Mouse (Mus musculus): ENCODE measurements around the gene Stag1.

Stag1 gene

DNA sequence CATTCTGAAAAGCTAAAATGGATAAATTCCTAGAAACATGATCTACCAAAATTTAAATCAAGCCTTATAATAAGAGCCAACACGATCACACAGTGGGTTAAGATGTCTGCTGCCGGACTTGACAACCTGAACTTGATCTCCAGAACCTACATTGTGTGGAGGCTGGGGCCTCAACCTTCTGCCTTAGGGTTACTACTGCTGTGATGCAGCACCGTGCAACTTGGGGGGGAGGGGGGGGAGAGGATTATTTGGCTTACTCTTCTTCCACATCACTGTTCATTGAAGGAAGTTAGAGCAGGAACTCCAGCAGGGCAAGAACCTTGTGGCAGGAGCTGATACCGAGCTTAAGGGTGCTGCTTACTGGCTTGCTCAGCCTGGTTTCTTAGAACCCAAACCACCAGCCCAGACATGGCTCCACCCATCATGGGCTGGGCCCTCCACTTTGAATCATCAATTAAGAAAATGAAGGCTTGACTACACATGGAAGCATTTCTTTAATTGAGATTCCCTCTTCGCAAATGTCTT is 365.4 kb downstream of the Stag1 start:
- peak; percentile 70 for DNase-seq (ENCODE audit: low read depth)

DNA sequence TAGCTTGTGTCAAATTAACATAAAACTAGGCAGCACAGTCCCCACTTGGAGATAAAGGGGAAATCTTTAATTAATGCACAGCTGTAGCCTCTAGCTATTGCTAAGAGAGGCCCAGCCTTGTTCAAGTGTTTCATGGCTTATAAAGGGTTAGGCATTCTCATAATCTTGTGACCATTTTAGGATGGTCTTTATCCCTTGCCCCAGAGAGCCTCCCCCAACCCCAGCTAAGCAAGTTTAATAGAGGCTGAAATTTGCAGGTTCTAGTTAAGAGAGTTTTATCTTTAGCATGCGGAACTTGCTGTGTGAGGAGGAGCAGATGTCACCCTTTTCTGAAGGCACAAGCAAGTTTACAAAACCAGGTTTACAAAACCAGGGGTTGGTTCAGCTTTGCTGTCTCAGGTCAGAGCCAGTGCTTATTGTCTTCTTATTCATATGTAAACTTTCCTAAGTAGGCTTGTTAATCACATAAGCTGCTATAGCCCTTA is 365.9 kb downstream of the Stag1 start:
- DNase-seq (ENCODE audit: low read depth) = no peak

DNA sequence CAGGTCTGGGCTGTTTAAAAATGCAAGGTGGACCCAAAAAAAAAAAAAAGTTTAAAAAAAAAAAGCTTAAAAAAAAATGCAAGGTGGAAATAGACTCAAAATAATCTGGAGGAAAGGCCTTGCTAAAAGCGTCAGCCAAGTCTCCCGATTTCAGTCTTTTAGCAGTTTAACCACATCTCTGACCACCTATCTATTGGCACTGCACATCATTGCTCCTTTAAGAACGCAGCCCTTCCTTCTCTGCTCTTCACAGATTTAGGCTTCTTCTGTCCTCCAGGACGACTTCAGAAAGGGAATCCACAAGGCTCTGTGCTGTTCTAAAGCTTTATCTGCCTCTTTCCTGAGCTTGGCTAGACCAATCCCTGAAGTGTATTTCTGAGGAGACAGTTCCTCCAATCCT is 366.5 kb downstream of the Stag1 start:
- DNase-seq (ENCODE audit: low read depth) = no peak

DNA sequence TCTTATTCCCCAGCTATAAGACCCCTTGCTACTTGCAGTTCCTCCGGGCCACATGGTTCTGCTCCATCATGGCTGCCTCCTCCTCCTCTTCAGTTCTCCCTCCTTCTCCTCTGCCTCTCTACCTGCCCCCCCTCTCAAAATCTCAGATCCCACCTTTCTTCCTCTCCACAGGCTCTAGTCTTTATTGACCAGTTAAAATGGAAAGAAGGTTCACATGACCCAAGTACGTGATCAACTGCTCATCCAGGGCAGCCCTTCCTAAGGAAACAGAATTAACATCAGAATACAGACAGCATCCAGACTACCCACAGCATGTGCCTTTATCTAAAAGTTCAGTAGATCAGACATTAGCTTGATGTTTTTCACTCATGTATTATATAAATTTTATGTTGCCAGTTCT is 371.9 kb downstream of the Stag1 start:
- DNase-seq (ENCODE audit: low read depth) = no peak

DNA sequence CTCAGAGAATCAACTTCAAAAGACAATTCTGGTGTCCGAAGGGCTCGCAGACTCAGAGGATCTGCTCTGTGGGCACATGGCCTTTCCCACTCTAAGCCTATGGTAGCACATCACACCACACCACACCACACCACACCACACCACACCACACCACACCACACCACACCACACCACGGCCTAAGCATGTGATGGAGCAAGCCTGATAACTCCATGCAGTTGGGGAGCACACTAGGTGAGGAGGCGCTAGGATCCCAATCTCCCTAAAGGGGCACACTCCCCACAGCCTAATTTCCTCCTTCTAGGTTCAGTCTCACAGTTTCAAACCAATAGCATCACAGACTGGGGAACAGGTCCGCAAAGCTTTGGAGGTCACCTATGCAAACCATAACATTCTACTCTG is 381.1 kb downstream of the Stag1 start:
- no peak for DNase-seq (ENCODE audit: low read depth)

DNA sequence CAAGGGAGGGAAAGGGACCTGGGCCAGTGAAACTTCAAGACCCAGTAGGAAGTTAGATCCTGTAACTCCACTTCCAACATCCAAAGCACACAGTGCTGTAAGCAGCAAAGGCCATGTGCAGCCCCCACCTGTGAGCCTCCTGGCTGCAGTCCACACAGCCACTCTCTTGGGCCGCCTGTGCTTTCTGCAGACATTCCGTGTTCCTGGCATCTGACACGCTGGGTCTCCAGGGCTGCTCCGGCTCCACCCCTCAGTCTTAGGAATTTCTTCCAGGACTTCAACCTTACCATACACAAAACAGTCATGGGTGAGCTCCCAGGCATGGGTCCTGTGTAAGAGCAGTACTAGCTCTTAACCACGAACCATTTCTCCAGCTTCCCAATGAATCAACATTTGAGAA is 381.7 kb downstream of the Stag1 start:
- DNase-seq (ENCODE audit: low read depth) = no peak

DNA sequence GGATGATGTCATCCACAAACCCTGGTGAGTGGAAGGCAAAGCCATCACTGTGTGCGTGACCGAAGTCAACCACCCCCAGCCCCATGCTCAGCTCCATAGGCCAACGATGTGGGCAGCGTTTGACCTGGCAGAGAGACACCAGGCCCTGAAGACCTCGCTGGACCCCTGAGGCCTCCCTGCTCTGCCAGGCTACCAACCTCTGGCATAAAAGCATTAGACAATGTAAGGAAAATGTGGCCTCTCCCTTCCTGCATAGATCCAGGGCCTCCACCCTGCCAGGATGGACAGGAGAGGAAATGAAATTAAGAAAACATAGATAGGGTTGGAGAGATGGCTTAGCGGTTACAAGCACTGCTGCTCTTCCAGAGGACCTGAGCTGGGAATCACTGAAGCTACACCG is 385.2 kb downstream of the Stag1 start:
- DNase-seq (ENCODE audit: low read depth) = no peak

DNA sequence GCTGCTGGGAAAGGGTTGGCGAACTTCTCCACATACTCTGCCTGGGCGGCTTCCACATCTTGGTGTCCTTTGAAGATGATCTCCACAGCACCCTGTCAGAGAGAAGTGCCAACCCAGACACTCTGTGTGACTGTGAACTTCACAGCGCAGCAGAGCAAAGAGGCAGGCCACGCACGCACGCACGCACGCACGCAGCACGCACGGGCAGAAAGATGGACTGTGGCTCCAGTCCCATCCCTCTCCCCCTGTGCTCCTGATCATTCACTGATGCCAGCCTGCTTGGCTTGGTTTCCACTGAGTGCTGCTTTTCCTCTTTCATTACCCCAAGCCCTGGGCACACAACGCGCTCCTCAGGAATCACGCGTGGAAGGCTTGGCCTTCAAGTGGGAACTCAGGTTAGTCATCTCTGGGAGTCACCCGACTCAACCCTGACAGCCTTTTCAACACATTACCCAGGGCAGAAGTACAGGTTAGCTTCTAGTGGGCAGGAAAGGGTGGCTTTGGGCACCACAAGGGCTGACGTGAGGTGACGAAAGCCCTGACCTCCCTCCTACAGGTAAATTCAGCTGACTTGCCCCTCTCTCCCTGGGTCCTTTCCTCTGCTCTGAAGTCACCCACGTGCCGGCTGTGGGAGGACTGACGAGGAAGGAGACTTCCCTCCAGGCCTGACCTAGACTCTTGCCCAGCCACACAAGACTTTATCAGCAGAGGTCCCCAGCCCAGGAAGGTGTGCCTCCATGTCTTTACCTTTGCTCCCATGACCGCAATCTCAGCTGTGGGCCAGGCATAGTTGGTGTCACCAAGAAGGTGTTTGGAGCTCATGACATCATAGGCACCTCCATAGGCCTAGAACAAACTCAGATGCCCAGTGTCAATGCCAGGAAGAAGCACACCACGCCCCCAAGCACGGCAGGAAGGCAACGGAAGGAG is 387.0 kb downstream of the Stag1 start:
- DNase-seq (ENCODE audit: low read depth) = no peak

DNA sequence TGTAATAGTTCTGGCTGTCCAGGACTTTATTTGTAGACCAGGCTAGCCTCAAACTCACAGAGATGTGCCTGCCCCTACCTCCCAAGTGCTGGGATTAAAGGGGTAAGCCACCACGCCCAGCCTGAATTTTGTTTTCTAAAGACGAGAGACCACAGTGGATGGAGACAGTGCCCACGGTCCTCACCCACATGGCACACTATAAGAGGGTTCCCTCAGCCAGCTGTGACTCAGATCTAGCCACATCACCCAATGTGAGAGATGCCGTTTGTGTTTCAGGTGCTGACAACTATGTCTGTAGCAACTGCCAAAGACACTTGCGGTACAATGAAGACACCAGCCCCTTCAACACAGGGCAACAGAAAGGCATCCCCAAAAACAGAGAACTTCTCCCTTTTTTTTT is 389.4 kb downstream of the Stag1 start:
- no peak for DNase-seq (ENCODE audit: low read depth)

DNA sequence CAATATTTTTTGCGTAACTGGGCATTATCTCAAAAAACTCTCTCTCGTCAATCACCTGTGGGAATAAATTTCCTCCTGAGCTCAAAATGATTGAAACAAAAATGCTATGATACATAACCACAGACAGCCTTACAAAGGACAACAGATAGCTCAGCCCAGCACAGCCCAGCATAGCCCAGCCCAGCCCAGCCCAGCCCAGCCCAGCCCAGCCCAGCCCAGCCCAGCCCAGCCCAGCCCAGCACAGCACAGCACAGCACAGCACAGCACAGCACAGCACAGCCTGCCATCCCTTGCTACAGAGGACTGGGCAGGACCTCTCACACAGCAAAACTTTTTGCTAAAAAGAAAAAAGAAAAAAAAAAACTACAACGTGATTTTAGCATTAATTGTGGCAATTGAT is 390.3 kb downstream of the Stag1 start:
- DNase-seq (ENCODE audit: low read depth) = no peak

DNA sequence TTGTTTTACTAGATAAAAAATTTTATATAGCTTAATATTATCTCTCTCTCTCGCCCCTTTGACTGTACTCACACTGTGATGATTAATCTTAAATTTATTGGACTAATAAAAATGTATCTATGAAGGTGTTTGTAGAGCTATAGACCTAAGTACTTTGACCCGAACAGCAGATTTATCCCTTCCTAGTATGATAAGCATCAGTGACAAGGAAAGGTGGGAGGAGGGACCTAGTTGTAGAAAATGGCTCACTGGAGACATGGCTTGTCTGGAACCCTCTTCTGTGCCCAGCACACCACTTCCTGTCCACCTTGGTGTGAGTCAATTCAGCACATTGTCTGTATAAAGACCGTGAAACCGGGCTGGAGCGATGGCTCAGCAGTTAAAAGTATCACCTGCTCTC is 393.0 kb downstream of the Stag1 start:
- no peak for DNase-seq (ENCODE audit: low read depth)

DNA sequence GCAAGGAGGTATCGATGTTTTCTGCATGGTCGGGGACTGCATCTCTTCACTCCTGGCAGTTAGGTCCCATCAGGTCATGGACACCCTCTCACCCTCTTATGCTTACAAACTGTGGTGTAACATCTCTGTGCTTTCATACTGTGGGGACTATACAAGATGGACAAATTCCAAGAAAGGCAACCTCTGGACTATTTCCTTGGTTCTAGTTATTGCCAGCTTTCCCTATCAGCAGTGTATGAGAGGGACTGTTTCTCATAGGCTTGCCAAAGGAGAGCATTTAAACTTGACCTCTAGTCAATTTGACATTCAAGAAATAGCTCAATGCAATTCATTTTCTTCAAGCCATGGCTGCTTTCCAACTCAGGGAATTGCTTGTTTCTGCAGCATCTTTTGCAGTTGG is 393.7 kb downstream of the Stag1 start:
- no peak for DNase-seq (ENCODE audit: low read depth)

DNA sequence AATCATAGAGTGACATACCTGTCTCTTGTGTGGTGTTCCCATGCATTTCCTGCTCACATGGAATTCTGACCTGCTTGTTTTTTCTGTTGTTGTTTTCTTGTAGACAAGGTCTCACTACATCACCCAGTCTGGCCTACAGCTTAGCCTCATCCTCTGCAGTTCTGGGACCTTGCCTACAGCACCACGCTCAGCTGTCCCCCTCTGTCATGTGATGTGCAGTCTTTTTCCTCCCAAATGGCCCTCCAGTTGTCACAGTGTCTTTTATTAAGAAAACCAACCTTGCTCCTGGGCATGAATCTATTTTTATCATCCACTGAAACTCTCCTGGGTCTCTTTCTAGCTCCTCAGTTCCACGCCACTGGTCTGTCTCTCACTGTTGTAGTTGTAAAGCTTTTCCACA is 394.6 kb downstream of the Stag1 start:
- no peak for DNase-seq (ENCODE audit: low read depth)

DNA sequence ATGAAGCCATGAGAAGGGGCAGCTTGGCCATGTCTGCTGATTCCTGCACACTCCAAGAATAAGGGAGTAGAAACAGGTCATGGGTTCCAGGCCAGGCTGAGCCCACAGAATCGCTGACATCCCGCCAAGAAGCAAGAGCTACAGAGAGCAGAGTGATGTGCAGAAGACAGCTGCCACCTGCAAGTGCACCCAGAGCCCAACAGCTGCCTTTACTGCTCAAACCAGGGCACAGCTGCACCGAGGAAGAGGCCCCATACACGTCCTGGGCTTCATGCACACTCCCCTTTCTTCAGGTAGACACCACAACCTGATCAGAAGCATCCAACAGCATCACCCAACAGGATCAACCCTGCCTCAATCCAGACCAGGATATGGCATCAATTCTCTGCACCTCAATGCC is 396.3 kb downstream of the Stag1 start:
- no peak for DNase-seq (ENCODE audit: low read depth)

DNA sequence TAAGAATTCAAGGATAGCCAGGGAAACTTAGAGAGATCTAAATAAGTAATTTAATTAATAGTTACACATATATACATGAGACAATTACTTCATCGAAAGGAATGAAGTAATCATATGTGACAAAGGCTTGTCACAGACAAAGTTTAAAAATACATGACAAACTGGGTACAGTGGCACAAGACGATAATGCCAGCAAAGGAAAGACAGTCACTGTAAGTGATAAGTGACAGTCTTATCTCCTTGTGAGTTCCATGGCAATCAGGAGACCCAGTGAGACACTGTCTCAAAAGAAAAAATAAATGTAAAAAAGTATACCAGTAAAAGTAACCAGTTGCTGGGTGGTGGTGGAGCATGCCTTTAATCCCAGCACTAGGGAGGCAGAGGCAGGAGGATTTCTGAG is 399.5 kb downstream of the Stag1 start:
- peak; percentile 24 for DNase-seq (ENCODE audit: low read depth)

DNA sequence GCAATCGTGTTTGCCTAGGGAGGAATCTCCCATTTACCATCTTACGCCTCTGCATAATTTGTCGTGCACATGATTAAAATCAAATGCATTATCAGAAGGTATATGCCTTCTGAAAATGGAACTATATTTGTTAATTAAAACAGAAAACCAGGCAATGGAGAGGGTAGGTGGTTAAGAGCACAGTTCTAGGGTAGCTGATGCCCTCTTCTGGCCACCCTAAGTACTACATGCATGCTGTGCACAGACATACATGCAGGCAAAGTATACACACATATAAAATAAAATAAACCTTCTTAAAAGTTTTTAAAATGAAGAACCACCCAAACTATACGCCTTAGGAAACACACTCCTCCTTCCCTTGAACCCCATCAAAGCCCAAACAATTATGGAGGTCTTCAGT is 404.5 kb downstream of the Stag1 start:
- peak; percentile 29 for DNase-seq (ENCODE audit: low read depth)

DNA sequence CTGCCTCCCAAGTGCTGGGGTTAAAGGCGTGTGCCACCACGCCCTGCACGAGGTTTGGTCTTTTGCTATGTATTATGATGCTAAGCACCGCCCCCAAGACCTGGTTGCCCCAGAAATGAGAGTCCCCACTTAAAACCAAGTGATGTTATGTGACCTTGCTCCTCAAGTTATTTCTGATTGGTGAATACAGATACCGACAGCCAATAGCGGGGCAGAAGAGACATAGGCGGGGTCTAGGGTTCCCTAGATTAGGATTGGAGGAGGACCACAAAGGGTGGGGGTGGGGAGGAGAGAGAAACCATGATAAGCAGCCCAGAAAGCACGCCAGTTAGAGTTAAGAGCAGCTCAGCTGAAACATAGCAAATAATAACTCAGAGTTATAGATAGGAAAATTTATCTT is 405.2 kb downstream of the Stag1 start:
- no peak for DNase-seq (ENCODE audit: low read depth)

DNA sequence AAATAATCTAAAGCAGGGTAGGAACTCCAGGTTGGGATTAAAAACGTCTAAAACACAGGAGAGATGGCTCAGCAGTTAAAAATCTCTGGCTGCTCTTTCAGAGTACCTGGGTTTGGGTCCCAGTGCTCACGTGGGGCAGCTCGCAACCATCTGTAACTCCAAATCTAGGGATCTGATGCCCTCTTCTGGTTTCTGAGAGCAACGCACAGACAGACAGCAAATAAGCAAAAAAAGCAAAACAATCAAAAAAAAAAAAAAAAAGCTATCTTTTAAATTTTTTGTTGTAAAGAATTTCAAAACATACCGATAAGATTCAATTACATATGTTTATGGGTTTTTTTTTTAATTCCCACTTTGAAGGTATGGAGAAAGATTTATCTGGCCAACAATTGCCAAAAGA is 405.7 kb downstream of the Stag1 start:
- no peak for DNase-seq (ENCODE audit: low read depth)

DNA sequence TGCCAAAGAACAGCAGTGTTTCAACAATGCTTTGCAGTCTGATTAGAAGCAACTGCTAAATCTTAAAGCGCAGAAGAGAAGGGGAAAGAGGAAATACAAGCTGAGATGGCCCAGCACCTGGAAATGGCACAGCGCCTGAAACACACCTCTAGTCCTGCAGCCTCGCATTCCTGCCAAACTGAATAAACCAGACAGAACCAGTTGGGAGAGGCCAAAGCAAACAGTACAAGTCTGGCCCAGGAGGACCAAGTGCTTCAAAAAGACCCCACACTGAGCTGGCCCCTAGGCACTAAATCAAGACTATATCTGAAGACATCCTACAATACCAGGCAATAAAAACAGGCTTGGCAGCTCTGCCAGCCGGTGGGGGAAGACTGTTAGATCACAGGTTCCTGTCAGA is 408.3 kb downstream of the Stag1 start:
- no peak for DNase-seq (ENCODE audit: low read depth)

Measured in c-Kit-positive CD71-positive TER-119-negative erythroid progenitor cells, embryonic 14.5 days (primary cell).